Mouse (Mus musculus): ENCODE measurements around the gene Pkib.

The Pkib gene

GRCm38 (mm10) chr10:57631896-57632867, at the start of gene Pkib:
Gene Pkib, plus strand, starts transcription at chr10:57631981.
- DNase-seq: peak; percentile 82 to 85

DNA sequence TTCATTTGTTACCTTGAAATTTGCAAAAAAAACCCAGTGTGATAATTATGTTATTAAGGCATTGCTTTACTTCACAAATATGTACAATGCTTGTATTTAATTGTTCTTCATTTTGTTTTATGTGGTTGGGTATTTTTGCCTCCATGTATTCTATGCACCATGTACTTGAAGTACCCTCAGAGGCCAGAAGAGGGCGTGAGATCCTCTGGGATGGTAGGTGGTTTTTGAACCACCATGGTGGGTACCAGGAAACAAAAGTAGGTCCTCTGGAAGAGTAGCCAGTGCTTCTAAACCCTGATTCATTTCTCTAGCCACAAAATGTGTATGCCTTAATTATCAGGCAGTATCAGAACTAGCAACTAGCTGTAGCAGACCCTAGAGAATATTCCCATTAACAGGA, 47.9 kb upstream of the Pkib start:
- peak in 1 of 2 experiments; percentile 55 for DNase-seq

GRCm38 (mm10) chr10:57594266-57594665, 37.5 kb upstream of the Pkib start:
- no peak for DNase-seq

- no peak for DNase-seq
These were observed 34.6 kb upstream of the Pkib start for GRCm38 (mm10) chr10:57597172-57597571.

DNA sequence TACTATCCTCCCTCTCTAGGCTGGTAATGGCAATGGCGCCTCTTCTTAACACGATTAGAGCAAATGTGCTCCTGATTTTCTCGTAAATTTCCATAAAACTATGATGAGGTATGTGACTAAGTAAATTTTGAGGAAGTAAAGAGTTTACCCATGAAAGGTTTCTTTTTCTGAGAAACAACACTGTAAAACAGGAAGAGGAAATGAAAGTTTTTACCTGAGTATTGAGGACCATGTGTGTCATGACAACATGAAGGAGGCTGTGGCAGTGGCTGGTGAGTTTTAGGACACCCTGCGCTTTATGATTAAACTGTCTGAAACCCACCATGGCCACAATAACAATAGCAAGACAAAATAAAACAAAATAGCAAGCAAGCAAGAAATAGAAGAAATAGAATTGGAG, 28.8 kb upstream of the Pkib start:
- DNase-seq: no peak

GRCm38 (mm10) chr10:57623311-57623710, 8.5 kb upstream of the Pkib start:
- DNase-seq: no peak

DNA sequence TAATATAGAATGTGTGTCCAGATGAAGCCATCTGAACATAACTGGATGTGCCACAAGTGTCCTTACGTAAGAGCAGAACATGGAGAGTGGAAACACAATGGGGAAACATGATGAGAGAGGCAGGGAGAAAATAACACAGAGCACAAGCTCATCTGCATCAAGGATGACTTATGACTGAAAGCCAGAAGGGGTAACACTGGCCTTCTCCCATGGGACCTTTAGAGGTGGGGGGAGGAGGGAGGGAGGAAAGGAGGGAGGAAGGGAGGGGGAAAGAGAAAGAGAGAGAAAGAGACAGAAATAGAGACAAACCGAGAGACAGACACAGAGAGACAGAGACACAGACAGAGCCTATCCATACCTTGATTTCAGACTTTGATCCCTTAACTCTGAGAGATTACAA, 4.0 kb upstream of the Pkib start:
- DNase-seq: no peak

- DNase-seq: no peak
These were observed 1.2 kb upstream of the Pkib start for GRCm38 (mm10) chr10:57630557-57630956.

DNA sequence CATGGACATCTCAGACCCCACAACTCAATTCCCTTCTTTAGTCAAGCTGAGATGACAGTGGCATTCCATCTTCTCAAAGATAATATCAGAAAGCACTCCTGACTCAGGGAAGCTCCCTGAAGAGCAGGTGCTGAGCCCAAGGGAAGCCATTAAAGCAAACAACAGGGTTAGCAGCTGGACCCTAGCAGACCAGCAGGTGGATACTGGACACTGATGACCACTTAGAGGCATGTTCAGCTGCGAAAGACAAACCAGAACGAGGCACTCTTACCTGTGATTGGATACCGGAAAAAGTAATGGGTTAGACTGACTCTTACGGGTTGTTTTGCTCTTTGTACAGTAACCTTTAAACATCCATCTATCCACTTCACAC, 1.1 kb downstream of the Pkib start:
- DNase-seq: no peak

- no peak for DNase-seq
These were observed 5.2 kb downstream of the Pkib start for GRCm38 (mm10) chr10:57636970-57637369.

DNA sequence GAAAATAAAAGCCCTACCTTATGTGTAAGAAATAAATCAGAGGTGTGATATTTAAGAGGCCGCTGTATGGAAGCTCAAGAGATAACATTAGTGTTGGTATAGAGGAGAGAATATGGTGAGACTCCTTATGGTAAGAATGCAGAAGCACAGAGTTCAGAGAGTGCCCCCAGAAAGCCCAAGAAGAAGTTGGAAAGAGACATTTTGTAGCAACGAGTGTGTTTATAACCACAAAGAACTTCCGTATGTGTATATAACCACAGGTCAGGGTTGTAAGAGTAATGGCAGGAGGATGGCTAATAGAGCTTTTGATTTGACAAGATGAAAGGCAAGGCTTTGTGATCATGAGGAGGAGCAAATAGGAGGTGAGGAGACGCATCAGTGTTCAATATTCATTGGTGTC, 6.5 kb downstream of the Pkib start:
- no peak for DNase-seq

DNA sequence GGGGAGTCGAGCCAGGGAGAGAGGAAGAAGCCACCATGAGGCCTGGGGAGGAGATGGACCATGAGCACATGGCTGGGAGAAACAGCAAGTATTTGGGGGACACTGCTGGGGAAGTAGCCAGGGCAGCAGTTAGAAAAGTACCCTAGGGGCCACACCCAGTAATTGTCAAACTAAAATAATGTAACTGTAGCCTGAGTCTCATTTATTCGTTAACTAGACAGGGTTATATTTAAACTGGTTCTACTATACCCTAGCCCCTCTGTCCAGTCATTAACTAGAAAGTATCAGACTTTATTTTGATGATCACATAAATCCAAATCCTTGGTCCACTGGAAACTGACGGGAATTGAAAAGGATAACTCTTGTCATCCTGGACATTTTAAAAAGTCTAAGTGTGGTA, 7.8 kb downstream of the Pkib start:
- no peak for DNase-seq

DNA sequence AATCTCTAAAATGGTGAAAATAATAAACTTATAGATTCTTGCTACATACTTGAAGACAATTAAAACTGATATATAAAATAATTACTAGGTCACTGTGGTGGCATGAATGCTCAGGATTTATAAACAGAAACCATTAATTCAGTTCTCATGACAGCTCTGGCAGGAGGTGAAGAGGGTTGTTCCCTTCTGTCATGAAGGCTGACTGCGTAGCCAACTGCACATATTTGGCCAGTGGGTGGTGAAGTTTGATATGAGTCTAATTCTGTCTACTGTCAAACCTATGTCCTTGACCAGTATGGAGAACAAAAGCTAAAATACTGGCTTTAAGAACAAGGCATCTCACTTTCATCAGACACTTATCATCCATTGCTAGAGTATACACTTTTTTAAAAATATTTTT, 21.5 kb downstream of the Pkib start:
- DNase-seq: no peak

DNA sequence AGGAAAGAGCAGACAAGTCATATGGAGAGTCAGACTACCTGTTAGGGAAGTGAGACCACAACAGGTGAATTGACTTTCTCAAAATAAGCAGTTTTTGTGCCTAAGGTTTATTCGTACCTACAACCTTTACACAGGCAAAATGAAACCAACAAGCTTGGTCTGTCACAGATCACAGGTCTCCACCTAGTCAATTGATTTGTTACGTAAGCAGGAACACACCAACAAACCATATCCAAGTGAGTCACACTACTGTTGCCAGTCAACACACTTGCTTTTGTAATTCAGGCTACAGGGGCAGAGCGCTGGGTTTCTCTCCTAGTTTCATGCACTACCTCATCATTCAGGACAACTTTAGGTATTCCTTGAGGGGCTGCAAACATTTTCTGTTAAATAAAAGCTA, 28.7 kb downstream of the Pkib start:
- no peak for DNase-seq

DNA sequence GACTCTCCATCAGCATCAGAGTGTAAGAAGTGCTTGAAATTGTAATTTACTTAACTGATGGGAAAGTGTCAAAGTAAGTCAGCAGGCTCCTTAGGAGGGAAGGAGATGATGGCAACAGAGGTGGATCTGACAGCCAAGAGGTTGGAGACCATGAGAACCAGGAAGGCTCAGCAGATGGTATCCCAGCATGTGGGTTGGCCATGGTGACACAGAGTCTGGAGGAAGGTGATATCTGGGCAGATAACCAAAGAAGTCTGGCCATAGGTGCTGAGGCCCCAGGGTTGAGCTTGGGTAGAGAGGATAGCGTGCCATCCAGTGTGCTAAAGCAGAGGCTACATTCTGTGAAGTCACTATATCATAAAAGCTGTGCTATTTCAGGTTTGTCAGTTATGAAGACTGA, 32.0 kb downstream of the Pkib start:
- DNase-seq: no peak

DNA sequence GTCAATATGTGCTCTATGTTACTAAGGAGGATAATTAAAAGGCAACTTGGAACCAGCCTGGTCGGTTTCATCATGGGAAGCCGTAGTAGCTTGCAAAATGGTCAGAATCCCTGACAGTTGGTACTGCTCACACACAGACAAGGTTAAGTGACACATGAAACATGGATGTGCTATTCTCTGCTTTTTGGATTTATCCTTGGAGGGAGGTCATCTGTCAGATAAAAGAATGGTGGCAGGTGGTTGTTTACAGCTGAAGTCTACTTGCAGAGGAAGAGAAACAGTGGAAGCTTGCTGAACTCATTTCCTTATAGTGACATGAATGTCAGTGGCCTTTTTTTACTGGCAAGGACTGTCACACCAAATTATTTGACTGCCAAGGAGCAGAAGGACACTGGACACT, 32.5 kb downstream of the Pkib start:
- no peak for DNase-seq

DNA sequence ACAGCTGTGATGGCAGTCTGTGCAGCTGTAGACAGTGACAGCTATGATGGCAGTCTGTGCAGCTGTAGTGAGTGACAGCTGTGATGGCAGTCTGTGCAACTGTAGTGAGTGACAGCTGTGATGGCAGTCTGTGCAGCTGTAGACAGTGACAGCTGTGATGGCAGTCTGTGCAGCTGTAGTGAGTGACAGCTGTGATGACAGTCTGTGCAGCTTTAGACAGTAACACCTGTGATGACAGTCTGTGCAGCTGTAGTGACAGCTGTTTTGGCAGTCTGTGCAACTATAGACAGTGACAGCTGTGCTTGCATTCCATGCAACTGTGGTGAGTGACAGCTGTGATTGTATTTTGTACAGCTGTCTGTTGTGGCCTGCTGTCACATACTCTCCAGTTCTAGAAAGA, 44.0 kb downstream of the Pkib start:
- no peak for DNase-seq

- DNase-seq: no peak
These were observed 56.2 kb downstream of the Pkib start for GRCm38 (mm10) chr10:57687999-57688398.

DNA sequence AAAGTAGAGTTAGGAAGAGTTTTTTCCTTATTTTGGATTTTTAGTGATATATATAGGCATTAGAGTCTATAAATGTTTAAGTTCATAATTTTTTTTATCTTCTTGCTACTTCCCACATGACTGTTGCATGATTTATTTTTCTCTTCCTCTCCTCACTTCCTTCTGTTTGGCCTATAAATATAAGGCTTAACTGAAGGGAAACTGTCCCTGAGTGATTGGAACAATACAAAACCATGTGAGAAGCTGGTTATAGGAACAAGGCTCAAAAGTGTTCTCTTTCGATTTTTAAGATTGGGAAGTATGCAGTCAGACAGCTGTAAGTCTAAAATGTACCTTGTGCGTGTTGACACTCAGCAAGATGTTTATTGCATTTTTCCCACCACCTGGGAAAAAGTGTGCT, 58.4 kb downstream of the Pkib start:
- DNase-seq: no peak

GRCm38 (mm10) chr10:57702246-57702645, 70.5 kb downstream of the Pkib start:
- DNase-seq: no peak

DNA sequence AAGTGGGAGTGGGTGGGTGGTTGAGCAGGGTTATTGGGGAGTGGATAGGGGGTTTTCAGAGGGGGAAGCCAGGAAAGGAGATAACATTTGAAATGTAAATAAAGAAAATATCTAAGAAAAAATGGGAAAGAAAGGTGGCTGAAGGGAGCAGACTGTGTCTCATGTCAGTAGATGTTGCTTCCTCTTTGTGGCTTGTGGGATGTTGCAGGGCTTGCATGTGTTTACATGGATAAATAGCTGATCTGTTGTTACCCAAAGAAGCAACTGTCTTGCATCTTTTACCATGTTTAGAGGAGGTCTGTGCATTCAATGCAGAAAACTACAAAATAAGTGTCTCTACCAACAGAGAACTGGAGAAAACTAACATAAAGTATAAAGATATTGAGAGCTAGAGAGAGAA, 89.3 kb downstream of the Pkib start:
- no peak for DNase-seq

- DNase-seq: no peak
These were observed 90.6 kb downstream of the Pkib start for GRCm38 (mm10) chr10:57722363-57722762.

DNA sequence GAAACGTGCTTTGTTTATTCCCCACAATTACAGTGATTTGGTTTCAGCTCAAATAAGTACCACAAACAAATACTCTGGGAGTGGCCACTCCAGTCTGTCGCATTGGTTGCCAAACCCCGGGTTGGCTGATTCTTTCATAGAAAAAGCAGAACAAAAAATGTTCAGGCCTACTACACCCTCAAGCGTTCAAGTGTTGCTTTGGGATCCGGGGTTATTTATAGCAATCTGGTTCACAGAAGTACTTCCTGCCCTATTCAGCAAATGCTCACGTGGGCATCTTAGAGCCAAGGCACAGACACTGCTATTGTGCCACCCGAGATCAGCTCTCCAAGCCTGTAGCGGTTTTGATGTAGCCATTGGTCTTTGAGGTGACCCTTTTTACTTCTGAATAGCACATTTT, 95.9 kb downstream of the Pkib start:
- peak in 1 of 2 experiments; percentile 34 for DNase-seq

GRCm38 (mm10) chr10:57731672-57732071, 99.9 kb downstream of the Pkib start:
- DNase-seq: no peak

DNA sequence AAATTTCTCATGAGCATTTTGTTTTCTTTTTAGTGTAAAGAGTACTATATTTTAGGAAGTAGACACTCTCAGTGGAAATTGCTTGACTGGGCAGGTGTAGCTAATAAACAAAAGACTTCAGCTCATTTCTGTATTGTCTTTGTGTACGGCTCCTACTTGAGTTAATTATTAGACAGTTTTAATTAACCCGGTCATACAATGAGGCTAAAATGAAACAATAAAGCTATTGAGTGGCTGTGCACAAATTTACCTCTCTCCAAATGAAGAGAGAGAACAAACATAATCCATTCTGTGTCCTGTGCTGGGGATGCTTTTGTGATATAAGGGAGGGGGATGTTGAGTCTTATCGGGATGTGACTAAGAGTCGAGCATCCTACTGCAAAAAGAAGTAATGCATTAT, 109.0 kb downstream of the Pkib start:
- no peak for DNase-seq
